Mouse (Mus musculus) fibroblast of lung, adult 2 months (primary cell): ENCODE measurements around the gene Eps8.

Experiments used
- DNase-seq: peaks from one replicate; pipeline ENCODE4 v3.0.0-alpha.2; 2011; ENCODE audit warnings: low read depth

Eps8 gene

GRCm38 (mm10) chr6:137654776-137655175 lies at the start of gene Eps8:
Eps8 (minus strand) TSS chr6:137654876.
- DNase-seq, result no peak

- DNase-seq, result no peak
Observed at GRCm38 (mm10) chr6:137703431-137703830, 48.8 kb upstream of the Eps8 start.

GRCm38 (mm10) chr6:137702918-137703317 lies 48.2 kb upstream of the Eps8 start:
- DNase-seq, result peak; percentile 40

GRCm38 (mm10) chr6:137702186-137702585 lies 47.5 kb upstream of the Eps8 start:
- DNase-seq, result no peak

GRCm38 (mm10) chr6:137699434-137699833 lies 44.8 kb upstream of the Eps8 start:
- no peak for DNase-seq

- DNase-seq, result no peak
Observed at GRCm38 (mm10) chr6:137696445-137697204, 41.9 kb upstream of the Eps8 start.

- no peak for DNase-seq
Observed at GRCm38 (mm10) chr6:137695046-137695445, 40.4 kb upstream of the Eps8 start.

GRCm38 (mm10) chr6:137694310-137694709 lies 39.6 kb upstream of the Eps8 start:
- no peak for DNase-seq

- DNase-seq, result peak; percentile 56
Observed at GRCm38 (mm10) chr6:137690550-137691119, 36.0 kb upstream of the Eps8 start.

GRCm38 (mm10) chr6:137688506-137689105 lies 33.9 kb upstream of the Eps8 start:
- DNase-seq, result no peak

GRCm38 (mm10) chr6:137688079-137688478 lies 33.4 kb upstream of the Eps8 start:
- DNase-seq, result peak; percentile 18

- DNase-seq, result no peak
Observed at GRCm38 (mm10) chr6:137687667-137688066, 33.0 kb upstream of the Eps8 start.

GRCm38 (mm10) chr6:137682629-137683028 lies 28.0 kb upstream of the Eps8 start:
- no peak for DNase-seq

GRCm38 (mm10) chr6:137681000-137681399 lies 26.3 kb upstream of the Eps8 start:
- no peak for DNase-seq

GRCm38 (mm10) chr6:137676581-137676980 lies 21.9 kb upstream of the Eps8 start:
- DNase-seq, result no peak

- no peak for DNase-seq
Observed at GRCm38 (mm10) chr6:137675556-137675955, 20.9 kb upstream of the Eps8 start.

- DNase-seq, result no peak
Observed at GRCm38 (mm10) chr6:137673301-137673700, 18.6 kb upstream of the Eps8 start.

- no peak for DNase-seq
Observed at GRCm38 (mm10) chr6:137671561-137671960, 16.9 kb upstream of the Eps8 start.

- no peak for DNase-seq
Observed at GRCm38 (mm10) chr6:137670820-137671219, 16.1 kb upstream of the Eps8 start.

GRCm38 (mm10) chr6:137669876-137670275 lies 15.2 kb upstream of the Eps8 start:
- no peak for DNase-seq

GRCm38 (mm10) chr6:137669433-137669832 lies 14.8 kb upstream of the Eps8 start:
- DNase-seq, result no peak

- no peak for DNase-seq
Observed at GRCm38 (mm10) chr6:137668331-137668730, 13.7 kb upstream of the Eps8 start.

- DNase-seq, result no peak
Observed at GRCm38 (mm10) chr6:137667665-137668064, 13.0 kb upstream of the Eps8 start.
